Mouse (Mus musculus) hindbrain, embryonic 11.5 days (tissue): Measurements from ENCODE around the gene Fastk. TPM values are rescaled to one million over a fixed set of nuclear protein-coding genes. Genes with fewer than 3 reads are reported as not detected.

Source experiments
- ATAC-seq: fragments of 200-750 bp; cut with Nextera tagmentation; 2 replicates; pipeline ENCODE4 v1.8.0; 2017; ENCODE audit warnings: mild to moderate bottlenecking, moderate TSS enrichment, moderate library complexity; ENCODE audit not compliant: low FRiP score
- DNase-seq: peaks from one replicate; pipeline ENCODE4 v3.0.0-alpha.2; 2015; ENCODE audit warnings: low spot score
- H3K27ac ChIP-seq: fragments of 300-500 bp; sonication (generic); 2 replicates; pipeline ENCODE4 v1.5.1; 2014; ENCODE audit warnings: mild to moderate bottlenecking, low read depth, low read length
- H3K27me3 ChIP-seq: fragments of 300-500 bp; sonication (generic); 2 replicates; pipeline ENCODE4 v1.6.1; 2014; ENCODE audit warnings: mild to moderate bottlenecking, low read length, moderate library complexity, mixed read lengths; ENCODE audit not compliant: control insufficient read depth, insufficient read depth
- H3K36me3 ChIP-seq: fragments of 300-500 bp; sonication (generic); 2 replicates; pipeline ENCODE4 v1.6.1; 2014; ENCODE audit warnings: mild to moderate bottlenecking, low read length, moderate library complexity, mixed read lengths; ENCODE audit not compliant: control insufficient read depth, insufficient read depth
- H3K4me1 ChIP-seq: fragments of 300-500 bp; sonication (generic); replicated peaks from 2 replicates; pipeline ENCODE4 v1.6.1; 2014; ENCODE audit warnings: low read length, mixed read lengths; ENCODE audit not compliant: control insufficient read depth, insufficient read depth
- H3K4me2 ChIP-seq: fragments of 300-500 bp; sonication (generic); replicated peaks from 2 replicates; pipeline ENCODE4 v1.6.1; 2014; ENCODE audit warnings: mild to moderate bottlenecking, low read depth, low read length
- H3K4me3 ChIP-seq: fragments of 300-500 bp; sonication (generic); 2 replicates; pipeline ENCODE4 v1.5.1; 2014; ENCODE audit warnings: low read depth, low read length
- H3K9ac ChIP-seq: fragments of 300-500 bp; sonication (generic); 2 replicates; pipeline ENCODE4 v1.6.1; 2014; ENCODE audit warnings: low read depth, low read length
- H3K9me3 ChIP-seq: fragments of 300-500 bp; sonication (generic); 2 replicates; pipeline ENCODE4 v1.6.1; 2016; ENCODE audit warnings: low read length; ENCODE audit not compliant: control insufficient read depth
- WGBS: fragments of 180-500 bp; shearing (Covaris S2); extraction: QIAGEN DNeasy Blood & Tissue Kit; methylation state at CpG from one replicate; pipeline ENCODE4 v1.1.7; 2014; 5-methylcytosine and 5-hydroxymethylcytosine counted together
- polyA plus RNA-seq: library from polyadenylated mRNA; unstranded; fragments of >200 nt; fragmentation: Nextera tagmentation; extraction: Ambion mirVana; gene quantifications from 2 replicates; pipeline ENCODE4 v1.2.1, GENCODE M21; 2014

Gene Fastk
- polyA plus RNA-seq, 1 experiment from 2014 or later, result 86.7 TPM

DNA sequence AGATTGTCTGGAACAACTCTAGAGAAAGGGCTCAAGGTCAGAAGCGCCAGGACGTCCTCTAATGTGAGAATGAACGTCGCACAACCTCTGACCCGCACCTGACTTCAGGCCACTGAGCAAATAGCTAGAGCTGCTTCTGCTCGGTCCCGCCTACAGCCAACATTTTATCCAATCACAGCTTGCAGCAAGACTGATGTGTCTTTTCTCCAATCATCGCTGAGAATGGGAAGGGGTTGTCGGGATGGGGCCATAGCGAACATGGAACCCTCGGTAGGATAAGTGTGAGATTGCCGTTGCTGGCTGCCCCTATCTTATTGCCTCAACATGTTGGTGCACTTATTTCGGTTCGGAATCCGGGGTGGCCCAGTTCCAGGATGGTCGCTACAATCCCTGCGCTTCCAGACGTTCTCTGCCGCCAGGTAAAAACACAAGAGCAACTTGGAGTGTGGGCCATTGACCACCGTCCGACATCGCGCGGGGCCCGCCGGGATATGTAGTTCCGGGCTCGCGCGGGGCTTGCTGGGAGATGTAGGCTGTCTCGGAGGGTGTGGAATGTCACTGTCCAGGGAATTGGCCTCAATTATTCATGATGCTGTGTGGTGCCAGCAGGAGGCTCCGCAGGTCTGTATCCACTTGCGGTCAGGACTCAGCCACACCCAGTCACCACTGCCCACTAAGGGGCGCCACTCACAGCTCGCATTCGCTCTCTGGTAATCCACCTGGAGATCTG lies 50.8 kb downstream of the Fastk start:
- Histone ChIP-seq H3K4me3 (peak overlapping the region; percentile 51), H3K27me3 (0 out of 2 replicates have a peak, but pooled peaks cover 4% of the 10 kb centered on the region), H3K36me3 (no peaks in the 10 kb centered on the region), H3K9me3 (no peaks in the 10 kb centered on the region), H3K4me1 (0 out of 2 replicates have a peak, but pooled peaks cover 3% of the 10 kb centered on the region), H3K9ac (peak overlapping the region; percentile 59; the same call in 1 of the 2 replicates), H3K4me2 (peak overlapping the region; percentile 36), H3K27ac (peak overlapping the region; percentile 9)
- ATAC-seq (peak; percentile 97), DNase-seq (peak; percentile 97)
- 1% methylated on average over 36 of the region's 36 CpGs for WGBS

DNA sequence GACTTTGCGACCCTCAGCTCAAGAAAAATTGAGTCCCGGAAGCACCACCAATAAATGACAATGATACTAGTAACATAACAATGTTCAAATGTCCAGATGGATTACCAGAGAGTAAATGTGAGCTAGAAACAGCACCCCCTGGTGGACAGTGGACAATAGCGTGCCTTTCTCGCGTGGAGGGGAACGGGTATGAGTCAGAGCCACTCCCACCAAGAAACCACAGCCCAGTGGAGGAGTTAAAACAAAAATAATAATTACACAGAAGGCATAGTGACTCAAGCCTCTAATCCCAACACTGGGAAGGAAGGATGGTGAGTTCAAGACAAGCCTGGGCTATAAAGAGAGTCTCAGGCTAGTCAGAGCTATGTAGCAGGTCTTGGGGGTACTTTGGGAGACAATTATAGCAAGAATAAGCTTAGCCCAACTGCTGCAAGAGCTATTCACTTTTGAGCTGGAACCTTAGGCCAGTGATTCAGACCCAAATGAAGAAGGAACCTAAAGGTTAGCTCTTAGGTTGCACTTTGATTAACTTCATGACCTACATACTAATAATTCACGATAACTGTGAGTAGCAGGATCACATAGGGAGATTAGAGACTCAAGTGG lies 51.6 kb downstream of the Fastk start, which contains the start of gene Abcb8:
Gene Abcb8 (plus strand): TSS at position 272 of the 606 bp plus-strand sequence.
- Histone ChIP-seq H3K27ac (peak within 1 kb of the TSS; percentile 9), H3K36me3 (no peaks in the 10 kb centered on the region), H3K9ac (peak within 1 kb of the TSS; percentile 59; the same call in 1 of the 2 replicates), H3K4me1 (0 out of 2 replicates have a peak, but pooled peaks cover 3% of the 10 kb centered on the region), H3K27me3 (peaks cover 8% of the 10 kb centered on the region; the same call in 1 of the 2 replicates), H3K4me3 (peak within 1 kb of the TSS; percentile 51), H3K9me3 (no peaks in the 10 kb centered on the region), H3K4me2 (peak within 1 kb of the TSS; percentile 36)
- 19% methylated on average over 7 of the region's 7 CpGs for WGBS
- DNase-seq, result peak; percentile 89
- no peak for ATAC-seq

GRCm38 (mm10) chr5:24392724-24393123 lies 52.4 kb downstream of the Fastk start:
- no peak for ATAC-seq
- H3K4me1 ChIP-seq, result peaks cover 3% of the 10 kb centered on the region
- 76% methylated on average over 7 of the region's 7 CpGs for WGBS

DNA sequence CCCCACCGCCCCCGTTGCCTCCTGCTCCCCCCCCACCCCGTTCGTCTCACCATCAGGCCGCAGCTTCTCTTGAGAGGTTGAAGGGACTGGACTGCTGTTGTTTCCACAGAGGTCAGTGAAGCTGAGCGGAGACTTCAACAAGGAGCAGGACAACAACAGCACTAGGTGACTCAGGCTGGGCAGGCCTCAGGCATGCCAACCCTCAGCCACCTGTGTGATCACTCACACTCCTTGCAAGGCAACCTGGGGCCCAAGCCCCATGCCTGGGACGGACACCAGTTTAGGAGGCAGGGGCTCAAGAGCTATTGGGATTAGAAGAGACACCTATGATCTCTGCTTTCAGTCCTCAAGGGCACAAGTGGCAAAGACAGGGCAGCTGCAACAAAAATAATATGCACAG lies 53.2 kb downstream of the Fastk start, which contains the start of gene Atg9b:
Gene Atg9b (minus strand): TSS at position 280 of the 400 bp plus-strand sequence.
- H3K9ac ChIP-seq, result no peak within 1 kb of the TSS
- H3K4me2 ChIP-seq, result no peak within 1 kb of the TSS
- peaks cover 9% of the 10 kb centered on the region for H3K4me1 ChIP-seq
- 78% methylated on average over 7 of the region's 7 CpGs for WGBS
- no peak within 1 kb of the TSS for H3K27ac ChIP-seq
- ATAC-seq, result no peak
- no peak for DNase-seq
- H3K4me3 ChIP-seq, result no peak within 1 kb of the TSS
- H3K27me3 ChIP-seq, result peaks cover 25% of the 10 kb centered on the region
- H3K36me3 ChIP-seq, result no peaks in the 10 kb centered on the region
- no peaks in the 10 kb centered on the region for H3K9me3 ChIP-seq

More at GRCm38 (mm10) chr5:24392724-24393123, 52.4 kb downstream of the Fastk start:
- no peak overlapping the region for H3K4me2 ChIP-seq
- DNase-seq, result no peak
- H3K27ac ChIP-seq, result no peak overlapping the region
- H3K27me3 ChIP-seq, result peaks cover 16% of the 10 kb centered on the region
- no peaks in the 10 kb centered on the region for H3K36me3 ChIP-seq
- no peak overlapping the region for H3K4me3 ChIP-seq
- H3K9ac ChIP-seq, result no peak overlapping the region
- H3K9me3 ChIP-seq, result no peaks in the 10 kb centered on the region

- ATAC-seq, result no peak
- WGBS, result 84% methylated on average over 4 of the region's 4 CpGs
- DNase-seq, result no peak
- Histone ChIP-seq H3K9ac (no peak overlapping the region), H3K4me1 (peaks cover 9% of the 10 kb centered on the region), H3K27ac (no peak overlapping the region), H3K9me3 (no peaks in the 10 kb centered on the region), H3K36me3 (no peaks in the 10 kb centered on the region), H3K4me3 (no peak overlapping the region), H3K27me3 (peaks cover 29% of the 10 kb centered on the region), H3K4me2 (no peak overlapping the region)
These were observed 55.4 kb downstream of the Fastk start for GRCm38 (mm10) chr5:24389658-24390020.

GRCm38 (mm10) chr5:24389011-24389657 lies 56.0 kb downstream of the Fastk start:
- H3K4me2 ChIP-seq, result no peak overlapping the region
- no peaks in the 10 kb centered on the region for H3K9me3 ChIP-seq
- peaks cover 9% of the 10 kb centered on the region for H3K4me1 ChIP-seq
- no peak overlapping the region for H3K4me3 ChIP-seq
- DNase-seq (peak; percentile 29), ATAC-seq (no peak)
- H3K36me3 ChIP-seq, result no peaks in the 10 kb centered on the region
- peaks cover 29% of the 10 kb centered on the region for H3K27me3 ChIP-seq
- 55% methylated on average over 6 of the region's 7 CpGs for WGBS
- H3K9ac ChIP-seq, result no peak overlapping the region
- H3K27ac ChIP-seq, result no peak overlapping the region

Other genes starting within 250 kb of the Fastk start
- gene Kcnh2, start 93.7 kb downstream of the Fastk start, polyA plus RNA-seq, result 11.9 and 12.3 TPM in 2 replicates
- 4.5 and 5.2 TPM in 2 replicates for gene Nos3, start 80.5 kb downstream of the Fastk start, polyA plus RNA-seq
- 0.12 and 0.28 TPM in 2 replicates for gene Atg9b, start 53.1 kb downstream of the Fastk start, polyA plus RNA-seq
- gene Abcb8, start 51.6 kb downstream of the Fastk start, polyA plus RNA-seq, result 29.7 and 31.7 TPM in 2 replicates
- gene Asic3, start 31.9 kb downstream of the Fastk start, polyA plus RNA-seq, result 0.52 and 0.88 TPM in 2 replicates
- 56.3 and 62.4 TPM in 2 replicates for gene Cdk5, start 21.8 kb downstream of the Fastk start, polyA plus RNA-seq
- gene Slc4a2, start 21.4 kb downstream of the Fastk start, polyA plus RNA-seq, result 14.3 and 17.9 TPM in 2 replicates
- gene Tmub1, start 2.6 kb upstream of the Fastk start, polyA plus RNA-seq, result 30.0 and 33.6 TPM in 2 replicates
- 38.8 and 50.1 TPM in 2 replicates for gene Agap3, start 6.9 kb upstream of the Fastk start, polyA plus RNA-seq
- gene Gbx1, start 81.9 kb upstream of the Fastk start, polyA plus RNA-seq, result 1.0 and 1.9 TPM in 2 replicates
- gene Asb10, start 95.7 kb upstream of the Fastk start, polyA plus RNA-seq, result 0.20 and 0.33 TPM in 2 replicates
- 0.14 TPM in 1 of 2 replicates, not detected in the other for gene 4931409K22Rik, start 111.5 kb upstream of the Fastk start, polyA plus RNA-seq
- 121 and 136 TPM in 2 replicates for gene Abcf2, start 132.2 kb upstream of the Fastk start, polyA plus RNA-seq
- 8.6 and 8.7 TPM in 2 replicates for gene Chpf2, start 141.5 kb upstream of the Fastk start, polyA plus RNA-seq
- 42.3 and 45.9 TPM in 2 replicates for gene Smarcd3, start 179.1 kb upstream of the Fastk start, polyA plus RNA-seq
- 36.0 and 37.3 TPM in 2 replicates for gene Nub1, start 240.2 kb upstream of the Fastk start, polyA plus RNA-seq